10 mouse cellular contexts compared by ENCODE assay signal in genomic region chr12:16875269-16875668, GRCm38 (mm10). TPM values are rescaled to one million over a fixed set of nuclear protein-coding genes. Genes with fewer than 3 reads are reported as not detected.
DNase-seq lines count a peak whose midpoint lies in the region; ATAC-seq and TF ChIP-seq lines count a peak whose summit lies in the region.
"Had no signal": no experiment of that assay in that cellular context is flagged by ENCODE, and none has a peak within 500 bp of the region (broad histone marks: within the 10 kb centered on the region; RNA-seq: fewer than 3 reads in every experiment).

No protein-coding gene starts in this region.

- ATAC-seq in embryonic facial prominence, embryonic 14.5 days (ENCODE audit: low read depth): peak; percentile 48; the same call in 1 of the 2 replicates
- peak; percentile 65 for ATAC-seq in lung, embryonic 14.5 days (ENCODE audit: insufficient read depth)

- no peaks in the 10 kb centered on the region for H3K9me3 ChIP-seq in embryonic facial prominence, embryonic 14.5 days (ENCODE audit: control insufficient read depth, low read length)
- H3K9me3 ChIP-seq in embryonic facial prominence, embryonic 10.5 days: no peaks in the 10 kb centered on the region
- no peaks in the 10 kb centered on the region for H3K9me3 ChIP-seq in lung, embryonic 14.5 days (ENCODE audit: low read depth, low read length)

- TF ChIP-seq CTCF in lung, embryonic 14.5 days (IDR thresholded peaks at IDR 0.05; ENCODE audit: low read depth): no peak
- no peak for TF ChIP-seq CTCF in lung, adult 2 months (IDR thresholded peaks at IDR 0.05; ENCODE audit: insufficient read depth, low read length)

- H3K27ac ChIP-seq in embryonic facial prominence, embryonic 14.5 days (replicated peaks; ENCODE audit: low read depth, low read length): no peak overlapping the region
- H3K27ac ChIP-seq in embryonic facial prominence, embryonic 10.5 days (replicated peaks): no peak overlapping the region
- peak overlapping the region; percentile 58 for H3K27ac ChIP-seq in lung, embryonic 14.5 days (ENCODE audit: low read depth)
- H3K27ac ChIP-seq: kidney, postnatal 0 days had no signal

- H3K9ac ChIP-seq in embryonic facial prominence, embryonic 14.5 days (ENCODE audit: low read depth, low read length): no peak overlapping the region
- H3K9ac ChIP-seq in lung, embryonic 14.5 days: no peak overlapping the region

- no peak overlapping the region for H3K4me3 ChIP-seq in embryonic facial prominence, embryonic 14.5 days (ENCODE audit: low read depth, low read length)
- H3K4me3 ChIP-seq in embryonic facial prominence, embryonic 10.5 days: no peak overlapping the region
- H3K4me3 ChIP-seq in lung, embryonic 14.5 days (ENCODE audit: low read depth, low read length): no peak overlapping the region
- no peak overlapping the region for H3K4me3 ChIP-seq in lung, adult 2 months (replicated peaks; ENCODE audit: extremely low read depth, low read depth, low read length)

- no peak for TF ChIP-seq POLR2A in lung, adult 2 months (IDR thresholded peaks at IDR 0.05; ENCODE audit: borderline replicate concordance, extremely low read depth, low read depth, low read length)

- H3K4me1 ChIP-seq in embryonic facial prominence, embryonic 14.5 days (ENCODE audit: control insufficient read depth, insufficient read depth, low read length): peaks cover 20% of the 10 kb centered on the region
- H3K4me1 ChIP-seq in embryonic facial prominence, embryonic 10.5 days: peaks cover 28% of the 10 kb centered on the region
- peaks cover 51% of the 10 kb centered on the region for H3K4me1 ChIP-seq in lung, embryonic 14.5 days (ENCODE audit: insufficient read depth)
- H3K4me1 ChIP-seq in lung, adult 2 months (ENCODE audit: control insufficient read depth, insufficient read depth, low read length): peaks cover 45% of the 10 kb centered on the region

- WGBS in embryonic facial prominence, embryonic 14.5 days: 50% methylated on average over 4 of the region's 4 CpGs
- 85% methylated on average over 4 of the region's 4 CpGs for WGBS in embryonic facial prominence, embryonic 10.5 days
- WGBS in lung, embryonic 14.5 days: 10% methylated on average over 4 of the region's 4 CpGs
- 14% methylated on average over 4 of the region's 4 CpGs for WGBS in lung, adult 2 months

- no peaks in the 10 kb centered on the region for H3K36me3 ChIP-seq in embryonic facial prominence, embryonic 14.5 days (ENCODE audit: control insufficient read depth, insufficient read depth, low read length)
- no peaks in the 10 kb centered on the region for H3K36me3 ChIP-seq in embryonic facial prominence, embryonic 10.5 days (replicated peaks)
- no peaks in the 10 kb centered on the region for H3K36me3 ChIP-seq in lung, embryonic 14.5 days (ENCODE audit: insufficient read depth)

- DNase-seq in embryonic facial prominence, embryonic 14.5 days (ENCODE audit: low spot score): peak; percentile 56
- DNase-seq in embryonic facial prominence, embryonic 10.5 days (ENCODE audit: low spot score): no peak
- DNase-seq in lung, embryonic 14.5 days: peak; percentile 80
- no peak for DNase-seq in lung, adult 2 months
- peak; percentile 53 for DNase-seq in lung, postnatal 10 days
- peak; percentile 43 for DNase-seq in yolk sac, embryonic 10.5 days (ENCODE audit: low spot score)
- no peak for DNase-seq in thymus, postnatal 0 days (ENCODE audit: low spot score)
- no peak for DNase-seq in B cell, adult 2 months
- DNase-seq: left cerebral cortex, postnatal 4 days had no signal

- no peaks in the 10 kb centered on the region for H3K27me3 ChIP-seq in embryonic facial prominence, embryonic 14.5 days (replicated peaks; ENCODE audit: control insufficient read depth, insufficient read depth, low read length)
- H3K27me3 ChIP-seq in embryonic facial prominence, embryonic 10.5 days (replicated peaks; ENCODE audit: low read depth, poor library complexity, severe bottlenecking): no peaks in the 10 kb centered on the region
- H3K27me3 ChIP-seq in lung, embryonic 14.5 days (ENCODE audit: insufficient read depth, low read length): no peaks in the 10 kb centered on the region

- H3K4me2 ChIP-seq in embryonic facial prominence, embryonic 14.5 days (ENCODE audit: low read depth, low read length): no peak overlapping the region
- H3K4me2 ChIP-seq in lung, embryonic 14.5 days: no peak overlapping the region

RNA-seq across cellular contexts. Expression of gene Rock2, which starts 19.4 kb away (rescaled TPM):
- polyA plus RNA-seq in embryonic facial prominence, embryonic 14.5 days (2014; fragmentation: Nextera tagmentation; extraction: Ambion mirVana): 19.6 and 23.5 TPM in 2 replicates
- polyA plus RNA-seq in embryonic facial prominence, embryonic 10.5 days (2016; fragmentation: Nextera tagmentation; extraction: Ambion mirVana): 12.7 and 13.1 TPM in 2 replicates
- 22.6 and 23.2 TPM in 2 replicates for polyA plus RNA-seq in lung, embryonic 14.5 days (2014; fragmentation: Nextera tagmentation; extraction: Ambion mirVana)
- polyA plus RNA-seq in lung, adult 2 months (2012; rRNA removed): 6.5 and 11.4 TPM in 2 replicates
- 10.3 and 11.9 TPM in 2 replicates for polyA plus RNA-seq in thymus, postnatal 0 days (2015; fragmentation: Nextera tagmentation; extraction: Ambion mirVana)

Comparison
In these comparisons a context has a peak if more than half of its experiments do, and no peak if none do; other contexts are left out.
1. DNase-seq: peak in embryonic facial prominence, embryonic 14.5 days (single experiment), lung, embryonic 14.5 days (single experiment), lung, postnatal 10 days (single experiment) and yolk sac, embryonic 10.5 days (single experiment); none in embryonic facial prominence, embryonic 10.5 days (single experiment), lung, adult 2 months (single experiment), thymus, postnatal 0 days (single experiment) and B cell, adult 2 months (0 of 2).